Mouse (Mus musculus) kidney, adult 11 months (tissue): Measurements from ENCODE around the gene Btbd35f6.
"Not testable (repeated sequence)": the region's sequence is repeated elsewhere in the genome, so short reads cannot be mapped to it uniquely, and the experiment has no call there.

Experiments
- DNase-seq: peaks from one replicate; pipeline ENCODE4 v3.0.0; 2022

The Btbd35f6 gene

GRCm38 (mm10) chrX:33956440-33956839 lies at the start of gene Btbd35f6:
Btbd35f6 (minus strand) TSS chrX:33956540.
- DNase-seq: not testable (repeated sequence)

- DNase-seq: not testable (repeated sequence)
These were observed 30.4 kb upstream of the Btbd35f6 start, which contains the start of gene Gm21870 for GRCm38 (mm10) chrX:33986716-33987115. Gm21870 (minus strand) TSS chrX:33986816.

- not testable (repeated sequence) for DNase-seq
These were observed 26.1 kb downstream of the Btbd35f6 start for GRCm38 (mm10) chrX:33930216-33930615.

- DNase-seq: not testable (repeated sequence)
These were observed 28.1 kb downstream of the Btbd35f6 start for GRCm38 (mm10) chrX:33928225-33928624.

GRCm38 (mm10) chrX:33926344-33926743 lies 30.0 kb downstream of the Btbd35f6 start:
- not testable (repeated sequence) for DNase-seq

- not testable (repeated sequence) for DNase-seq
These were observed 30.9 kb downstream of the Btbd35f6 start for GRCm38 (mm10) chrX:33925420-33925819.
